Mouse (Mus musculus) heart, embryonic 12.5 days (tissue): ENCODE data around the gene Abcc1. TPM values are rescaled to one million over a fixed set of nuclear protein-coding genes. Genes with fewer than 3 reads are reported as not detected.

Experiments used
- ATAC-seq: fragments of 200-750 bp; cut with Nextera tagmentation; 2 replicates; pipeline ENCODE4 v1.8.0; 2017; ENCODE audit warnings: moderate TSS enrichment, moderate library complexity; ENCODE audit not compliant: insufficient number of reproducible peaks, low FRiP score
- H3K27ac ChIP-seq: fragments of 300-500 bp; sonication (generic); 2 replicates; pipeline ENCODE4 v1.5.1; 2016; ENCODE audit warnings: mild to moderate bottlenecking, moderate library complexity; ENCODE audit not compliant: poor library complexity, severe bottlenecking
- H3K27me3 ChIP-seq: fragments of 300-500 bp; sonication (generic); replicated peaks from 2 replicates; pipeline ENCODE4 v1.6.1; 2016; ENCODE audit warnings: mild to moderate bottlenecking, moderate library complexity
- H3K36me3 ChIP-seq: fragments of 300-500 bp; sonication (generic); 2 replicates; pipeline ENCODE4 v1.6.1; 2016; ENCODE audit warnings: mild to moderate bottlenecking, moderate library complexity
- H3K4me1 ChIP-seq: fragments of 300-500 bp; sonication (generic); replicated peaks from 2 replicates; pipeline ENCODE4 v1.6.1; 2016; ENCODE audit warnings: mild to moderate bottlenecking
- H3K4me2 ChIP-seq: fragments of 300-500 bp; sonication (generic); 2 replicates; pipeline ENCODE4 v1.6.1; 2016; ENCODE audit warnings: mild to moderate bottlenecking, moderate library complexity
- H3K4me3 ChIP-seq: fragments of 300-500 bp; sonication (generic); 2 replicates; pipeline ENCODE4 v1.5.1; 2016; ENCODE audit warnings: mild to moderate bottlenecking
- H3K9ac ChIP-seq: fragments of 300-500 bp; sonication (generic); 2 replicates; pipeline ENCODE4 v1.6.1; 2016; ENCODE audit warnings: mild to moderate bottlenecking, moderate library complexity
- H3K9me3 ChIP-seq: fragments of 300-500 bp; sonication (generic); replicated peaks from 2 replicates; pipeline ENCODE4 v1.6.1; 2016; ENCODE audit warnings: mild to moderate bottlenecking, moderate library complexity
- WGBS: fragments of 180-500 bp; shearing (Covaris S2); methylation state at CpG from one replicate; pipeline ENCODE4 v1.1.7; 2016; 5-methylcytosine and 5-hydroxymethylcytosine counted together
- polyA plus RNA-seq: library from polyadenylated mRNA; unstranded; fragments of >200 nt; fragmentation: Nextera tagmentation; extraction: Ambion mirVana; gene quantifications from 2 replicates; pipeline ENCODE4 v1.2.1, GENCODE M21; 2016

Abcc1 gene
- polyA plus RNA-seq, 1 experiment from 2014 or later, result 3.4 TPM

DNA sequence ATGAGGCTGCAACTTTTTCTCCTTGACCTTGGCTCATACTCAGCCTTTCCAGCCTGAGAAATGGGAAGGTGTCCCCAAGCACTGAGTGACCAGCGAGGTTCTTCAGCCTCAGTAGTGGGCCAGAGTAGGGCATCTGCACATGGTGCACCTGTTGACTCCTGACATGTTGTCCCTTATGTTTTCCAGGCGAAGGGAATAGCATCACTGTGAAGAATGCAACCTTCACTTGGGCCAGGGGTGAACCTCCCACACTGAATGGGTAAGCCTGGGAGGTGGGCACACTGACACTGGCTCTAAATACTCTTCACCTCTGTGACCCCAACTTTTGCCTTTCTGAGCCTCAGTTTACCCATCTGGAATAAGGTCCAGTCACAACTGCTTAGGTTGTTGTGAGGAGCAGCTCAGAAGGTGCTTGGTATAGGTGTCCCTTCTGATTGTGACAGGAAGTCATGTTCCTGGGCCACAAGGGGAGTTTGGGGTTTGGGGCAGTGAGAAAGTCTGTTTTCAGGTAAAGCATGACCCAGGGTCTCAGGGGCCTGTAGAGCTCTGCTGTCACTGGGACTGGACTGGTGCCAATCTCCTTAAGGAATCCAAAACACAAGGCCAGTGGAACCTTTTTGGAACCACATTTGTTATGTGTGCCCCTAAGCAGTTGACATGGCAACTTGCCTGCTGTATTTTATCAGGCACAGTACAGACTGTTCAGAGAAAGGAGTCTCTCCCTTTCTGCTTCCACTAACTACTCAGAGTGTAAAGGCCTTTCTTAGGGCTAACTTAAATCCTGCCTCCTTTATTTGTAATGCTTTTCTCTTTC, 78.7 kb downstream of the Abcc1 start:
- Histone ChIP-seq H3K27me3 (no peaks in the 10 kb centered on the region), H3K4me1 (0 out of 2 replicates have a peak, but pooled peaks cover 5% of the 10 kb centered on the region), H3K9me3 (no peaks in the 10 kb centered on the region), H3K4me3 (no peak overlapping the region), H3K9ac (no peak overlapping the region), H3K4me2 (no peak overlapping the region), H3K27ac (no peak overlapping the region), H3K36me3 (no peaks in the 10 kb centered on the region)
- no peak for ATAC-seq
- WGBS, result 84% methylated on average over 2 of the region's 2 CpGs

DNA sequence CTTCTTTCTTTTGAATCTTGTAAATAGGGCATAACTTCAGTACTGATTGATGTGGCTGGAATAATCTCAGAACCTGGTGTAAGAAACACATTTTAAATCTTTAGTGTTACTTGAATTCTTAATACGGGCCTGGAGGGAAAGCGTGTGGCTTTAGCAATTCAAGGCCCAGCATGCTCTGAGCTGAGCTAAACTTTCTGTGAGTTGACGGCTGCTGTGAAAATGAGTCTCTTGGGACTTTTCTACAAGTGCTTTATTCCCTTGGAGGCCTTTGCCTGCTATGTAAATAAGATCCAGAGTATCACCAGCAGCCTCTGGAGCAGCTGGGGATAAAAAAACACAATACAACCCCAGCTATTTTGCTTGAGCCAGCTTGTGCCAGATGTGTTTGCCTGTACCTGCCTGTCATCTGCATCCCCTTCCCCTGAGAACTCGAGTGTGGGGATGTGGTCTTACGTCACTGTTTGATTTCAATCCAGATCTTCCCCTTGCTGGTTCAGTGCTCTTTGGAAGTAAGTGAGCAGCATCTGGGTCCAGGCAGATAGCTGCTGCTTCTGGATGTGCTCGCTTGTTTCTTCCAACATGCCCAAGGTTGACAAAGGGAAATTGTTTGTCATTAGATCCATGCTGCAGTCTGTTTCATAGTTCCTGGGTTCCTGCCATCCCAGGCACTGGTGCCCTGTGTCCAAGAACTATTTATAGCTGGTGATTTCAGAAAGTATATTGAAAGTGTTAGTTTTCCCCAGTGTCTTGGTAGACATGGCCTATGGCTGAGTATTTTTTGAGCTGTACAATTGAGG, 82.9 kb downstream of the Abcc1 start:
- H3K9ac ChIP-seq, result no peak overlapping the region
- H3K27ac ChIP-seq, result no peak overlapping the region
- no peaks in the 10 kb centered on the region for H3K36me3 ChIP-seq
- H3K9me3 ChIP-seq, result no peaks in the 10 kb centered on the region
- no peak for ATAC-seq
- H3K4me2 ChIP-seq, result no peak overlapping the region
- H3K4me3 ChIP-seq, result no peak overlapping the region
- H3K27me3 ChIP-seq, result 0 out of 2 replicates have a peak, but pooled peaks cover 7% of the 10 kb centered on the region
- 69% methylated on average over 6 of the region's 6 CpGs for WGBS
- 0 out of 2 replicates have a peak, but pooled peaks cover 5% of the 10 kb centered on the region for H3K4me1 ChIP-seq

- Histone ChIP-seq H3K9me3 (no peaks in the 10 kb centered on the region), H3K4me1 (0 out of 2 replicates have a peak, but pooled peaks cover 5% of the 10 kb centered on the region), H3K4me2 (no peak overlapping the region), H3K9ac (no peak overlapping the region), H3K36me3 (no peaks in the 10 kb centered on the region), H3K27me3 (0 out of 2 replicates have a peak, but pooled peaks cover 7% of the 10 kb centered on the region), H3K27ac (no peak overlapping the region), H3K4me3 (no peak overlapping the region)
- 71% methylated on average over 6 of the region's 6 CpGs for WGBS
- no peak for ATAC-seq
These were observed 83.8 kb downstream of the Abcc1 start for GRCm38 (mm10) chr16:14445197-14445596.

DNA sequence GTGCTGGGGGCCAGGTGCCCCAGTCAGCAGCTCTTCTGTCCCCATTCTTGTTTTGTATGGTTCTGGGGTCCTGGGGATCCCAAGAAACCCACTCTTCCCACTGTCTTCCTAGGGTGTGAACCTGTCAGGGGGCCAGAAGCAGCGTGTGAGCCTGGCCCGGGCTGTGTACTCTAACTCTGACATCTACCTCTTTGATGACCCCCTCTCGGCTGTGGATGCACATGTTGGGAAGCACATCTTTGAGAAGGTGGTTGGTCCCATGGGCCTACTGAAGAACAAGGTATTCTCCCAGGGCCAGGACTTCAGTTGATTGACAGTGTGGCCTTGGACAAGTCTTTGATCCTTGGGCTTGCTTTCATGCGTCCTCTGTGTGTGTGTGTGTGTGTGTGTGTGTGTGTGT, 86.0 kb downstream of the Abcc1 start:
- Histone ChIP-seq H3K4me1 (peaks cover 12% of the 10 kb centered on the region), H3K9ac (no peak overlapping the region), H3K4me2 (no peak overlapping the region), H3K36me3 (no peaks in the 10 kb centered on the region), H3K27me3 (0 out of 2 replicates have a peak, but pooled peaks cover 7% of the 10 kb centered on the region), H3K27ac (no peak overlapping the region), H3K4me3 (no peak overlapping the region), H3K9me3 (no peaks in the 10 kb centered on the region)
- ATAC-seq, result no peak
- 82% methylated on average over 4 of the region's 4 CpGs for WGBS

DNA sequence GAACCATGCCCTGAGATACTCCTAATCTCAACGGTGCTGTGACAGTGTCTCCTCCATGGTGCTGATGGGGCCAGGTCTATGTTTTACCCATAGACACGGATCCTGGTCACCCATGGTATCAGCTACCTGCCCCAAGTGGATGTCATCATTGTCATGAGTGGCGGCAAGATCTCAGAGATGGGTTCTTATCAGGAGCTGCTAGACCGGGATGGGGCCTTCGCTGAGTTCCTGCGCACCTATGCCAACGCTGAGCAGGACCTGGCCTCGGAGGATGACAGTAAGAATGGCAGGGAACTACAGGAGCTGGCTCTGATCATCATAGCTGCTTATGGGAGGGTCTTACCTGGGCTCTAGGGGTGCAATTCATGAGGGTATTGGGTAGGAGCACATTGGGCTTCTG, 86.9 kb downstream of the Abcc1 start:
- peaks cover 12% of the 10 kb centered on the region for H3K4me1 ChIP-seq
- no peak overlapping the region for H3K4me2 ChIP-seq
- H3K4me3 ChIP-seq, result no peak overlapping the region
- no peak overlapping the region for H3K27ac ChIP-seq
- H3K27me3 ChIP-seq, result 0 out of 2 replicates have a peak, but pooled peaks cover 7% of the 10 kb centered on the region
- no peaks in the 10 kb centered on the region for H3K9me3 ChIP-seq
- no peak overlapping the region for H3K9ac ChIP-seq
- no peak for ATAC-seq
- WGBS, result 89% methylated on average over 8 of the region's 8 CpGs
- H3K36me3 ChIP-seq, result no peaks in the 10 kb centered on the region

GRCm38 (mm10) chr16:14449861-14450260, 88.5 kb downstream of the Abcc1 start:
- no peak overlapping the region for H3K4me2 ChIP-seq
- H3K36me3 ChIP-seq, result no peaks in the 10 kb centered on the region
- no peak overlapping the region for H3K4me3 ChIP-seq
- H3K27ac ChIP-seq, result no peak overlapping the region
- no peaks in the 10 kb centered on the region for H3K9me3 ChIP-seq
- H3K9ac ChIP-seq, result no peak overlapping the region
- 0 out of 2 replicates have a peak, but pooled peaks cover 7% of the 10 kb centered on the region for H3K27me3 ChIP-seq
- peaks cover 7% of the 10 kb centered on the region for H3K4me1 ChIP-seq
- WGBS, result 76% methylated on average over 4 of the region's 4 CpGs
- ATAC-seq, result no peak

- 44% methylated on average over 5 of the region's 5 CpGs for WGBS
- Histone ChIP-seq H3K36me3 (no peaks in the 10 kb centered on the region), H3K9ac (no peak overlapping the region), H3K4me2 (no peak overlapping the region), H3K27me3 (0 out of 2 replicates have a peak, but pooled peaks cover 7% of the 10 kb centered on the region), H3K4me3 (no peak overlapping the region), H3K9me3 (no peaks in the 10 kb centered on the region), H3K4me1 (peaks cover 7% of the 10 kb centered on the region), H3K27ac (no peak overlapping the region)
- ATAC-seq, result no peak
These were observed 90.2 kb downstream of the Abcc1 start for GRCm38 (mm10) chr16:14451374-14452046.

DNA sequence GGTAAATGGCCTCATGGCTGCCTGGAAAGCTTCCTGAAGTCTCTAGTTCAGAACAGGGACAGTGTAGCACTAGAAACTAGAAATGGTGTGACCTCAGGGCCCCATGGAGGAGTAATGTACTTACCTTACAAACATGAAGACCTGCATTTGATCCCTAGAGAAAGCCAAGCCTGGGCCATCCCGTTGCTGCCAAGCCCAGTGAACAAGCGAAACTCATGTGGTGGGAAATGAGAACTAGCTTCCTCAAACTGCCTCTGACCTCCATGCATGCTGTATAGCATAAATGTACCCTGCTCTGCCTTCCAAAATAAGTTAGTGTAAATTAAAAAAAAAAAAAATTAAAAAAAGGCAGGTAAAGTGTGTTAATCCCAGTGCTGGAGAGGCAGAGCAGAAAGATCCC, 101.2 kb downstream of the Abcc1 start:
- WGBS, result 90% methylated on average over 2 of the region's 2 CpGs
- H3K27me3 ChIP-seq, result no peaks in the 10 kb centered on the region
- no peak overlapping the region for H3K4me3 ChIP-seq
- no peak for ATAC-seq
- no peaks in the 10 kb centered on the region for H3K4me1 ChIP-seq
- H3K4me2 ChIP-seq, result no peak overlapping the region
- H3K27ac ChIP-seq, result no peak overlapping the region
- H3K36me3 ChIP-seq, result no peaks in the 10 kb centered on the region
- no peaks in the 10 kb centered on the region for H3K9me3 ChIP-seq
- H3K9ac ChIP-seq, result no peak overlapping the region

DNA sequence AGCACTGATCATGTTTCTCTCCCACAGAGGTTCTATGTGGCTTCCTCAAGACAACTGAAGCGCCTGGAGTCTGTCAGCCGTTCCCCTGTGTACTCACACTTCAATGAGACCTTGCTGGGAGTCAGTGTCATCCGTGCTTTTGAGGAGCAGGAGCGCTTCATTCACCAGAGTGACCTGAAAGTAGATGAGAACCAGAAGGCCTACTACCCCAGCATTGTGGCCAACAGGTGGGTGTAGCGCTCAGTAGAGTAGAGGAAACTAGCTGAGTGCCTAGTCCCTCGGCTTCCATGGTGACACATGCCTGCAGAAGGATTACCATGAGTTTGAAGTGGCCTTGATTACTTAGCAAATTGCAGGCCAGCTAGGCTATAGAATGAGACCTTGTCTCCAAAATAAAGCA, 103.7 kb downstream of the Abcc1 start:
- Histone ChIP-seq H3K27me3 (no peaks in the 10 kb centered on the region), H3K4me3 (no peak overlapping the region), H3K9me3 (no peaks in the 10 kb centered on the region), H3K9ac (no peak overlapping the region), H3K36me3 (no peaks in the 10 kb centered on the region), H3K27ac (no peak overlapping the region), H3K4me2 (no peak overlapping the region), H3K4me1 (no peaks in the 10 kb centered on the region)
- WGBS, result 87% methylated on average over 6 of the region's 6 CpGs
- no peak for ATAC-seq

DNA sequence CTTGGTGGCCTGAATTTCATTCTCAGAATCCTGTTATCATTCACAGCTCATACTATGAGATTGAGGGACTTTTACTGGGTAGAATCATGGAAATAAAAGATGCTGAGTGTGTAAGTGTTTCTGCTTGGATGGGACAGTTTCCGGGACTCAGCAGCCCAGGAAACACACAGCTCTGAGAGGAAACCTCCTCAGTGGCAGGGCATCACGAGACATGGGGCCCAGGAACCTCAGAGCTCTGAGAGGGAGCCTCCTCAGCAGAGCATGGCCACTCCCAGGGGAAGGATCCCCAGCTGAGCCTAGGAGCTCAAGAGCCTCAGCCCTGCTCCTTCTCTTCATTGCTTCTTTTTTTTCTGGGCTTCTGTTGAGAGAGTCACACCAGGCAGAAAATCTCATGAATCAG, 107.0 kb downstream of the Abcc1 start:
- no peak overlapping the region for H3K4me2 ChIP-seq
- no peaks in the 10 kb centered on the region for H3K36me3 ChIP-seq
- H3K4me1 ChIP-seq, result no peaks in the 10 kb centered on the region
- H3K27me3 ChIP-seq, result no peaks in the 10 kb centered on the region
- no peak overlapping the region for H3K9ac ChIP-seq
- H3K27ac ChIP-seq, result no peak overlapping the region
- H3K9me3 ChIP-seq, result no peaks in the 10 kb centered on the region
- no peak overlapping the region for H3K4me3 ChIP-seq
- no peak for ATAC-seq
- WGBS, result 83% methylated on average over 2 of the region's 2 CpGs

GRCm38 (mm10) chr16:14468841-14469240, 107.5 kb downstream of the Abcc1 start:
- Histone ChIP-seq H3K9ac (no peak overlapping the region), H3K36me3 (no peaks in the 10 kb centered on the region), H3K27ac (no peak overlapping the region), H3K4me2 (no peak overlapping the region), H3K27me3 (no peaks in the 10 kb centered on the region), H3K9me3 (no peaks in the 10 kb centered on the region), H3K4me3 (no peak overlapping the region), H3K4me1 (no peaks in the 10 kb centered on the region)
- no peak for ATAC-seq
- WGBS, result 87% methylated on average over 5 of the region's 5 CpGs
